Mouse (Mus musculus): ENCODE measurements at regions not wholly inside any gene's neighbourhood (a gene's known extent, or its start where the extent isn't known, plus 50 kb on each side); places are given as distances from the start of the nearest gene placed in this dataset.

GRCm38 (mm10) chr2:30719611-30720290, 83.7 kb downstream of the 1700001O22Rik start:
- ATAC-seq (ENCODE audit: low FRiP score): no peak
- peak; percentile 39 for DNase-seq (ENCODE audit: low spot score)
- peak overlapping the region; percentile 95 for H3K27ac ChIP-seq (ENCODE audit: low read depth, low read length)
- no peaks in the 10 kb centered on the region for H3K36me3 ChIP-seq (ENCODE audit: insufficient read depth, low read length)
- peak; percentile 16; the same call in 1 of the 2 replicates for TF ChIP-seq CTCF (IDR thresholded peaks at IDR 0.05)
- WGBS: 15% methylated on average over 8 of the region's 8 CpGs
- no peaks in the 10 kb centered on the region for H3K9me3 ChIP-seq (ENCODE audit: low read length)
- H3K4me3 ChIP-seq (ENCODE audit: low read depth, low read length): no peak overlapping the region
- peak overlapping the region; percentile 56 for H3K9ac ChIP-seq (replicated peaks; ENCODE audit: low read length, poor library complexity, severe bottlenecking)
- no peaks in the 10 kb centered on the region for H3K27me3 ChIP-seq (ENCODE audit: insufficient read depth, low read length)
- peak overlapping the region; percentile 51 for H3K4me2 ChIP-seq (ENCODE audit: low read depth, low read length, poor library complexity, severe bottlenecking)
- peaks cover 52% of the 10 kb centered on the region for H3K4me1 ChIP-seq (ENCODE audit: insufficient read depth, low read length)

DNA sequence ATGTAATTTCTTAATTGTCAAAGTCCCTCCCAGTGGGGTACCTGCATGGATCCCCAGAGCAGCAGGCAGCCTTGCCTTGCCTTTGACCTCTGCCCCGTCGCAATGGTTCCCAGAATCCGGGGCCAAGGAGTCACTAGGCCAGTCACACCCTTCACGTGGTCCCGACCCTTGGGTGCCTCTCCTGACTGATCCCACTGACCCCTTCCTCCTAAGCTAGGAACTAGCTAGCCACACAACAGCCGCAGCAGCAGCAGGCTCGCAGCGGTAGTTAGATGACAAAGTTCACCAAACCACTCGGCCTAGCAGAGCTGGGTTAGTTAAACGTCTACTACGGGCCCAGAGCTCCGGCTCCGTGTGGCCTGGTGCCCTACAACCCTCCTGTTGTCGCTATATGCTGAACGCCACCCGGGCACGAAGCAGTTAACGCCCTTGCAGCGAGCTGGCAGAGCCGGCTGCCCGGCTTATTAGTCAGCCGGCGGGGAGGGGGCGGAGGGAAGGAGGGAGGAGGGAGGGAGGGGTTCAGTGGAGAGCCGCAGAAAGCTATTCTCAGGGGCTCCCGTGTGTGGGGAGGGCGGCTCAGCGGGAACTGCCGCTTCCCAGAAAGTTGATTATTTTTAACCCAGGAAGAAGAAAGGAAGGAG, 84.6 kb downstream of the 1700001O22Rik start:
- 1% methylated on average over 28 of the region's 29 CpGs for WGBS
- no peak for TF ChIP-seq CTCF (IDR thresholded peaks at IDR 0.05)

DNA sequence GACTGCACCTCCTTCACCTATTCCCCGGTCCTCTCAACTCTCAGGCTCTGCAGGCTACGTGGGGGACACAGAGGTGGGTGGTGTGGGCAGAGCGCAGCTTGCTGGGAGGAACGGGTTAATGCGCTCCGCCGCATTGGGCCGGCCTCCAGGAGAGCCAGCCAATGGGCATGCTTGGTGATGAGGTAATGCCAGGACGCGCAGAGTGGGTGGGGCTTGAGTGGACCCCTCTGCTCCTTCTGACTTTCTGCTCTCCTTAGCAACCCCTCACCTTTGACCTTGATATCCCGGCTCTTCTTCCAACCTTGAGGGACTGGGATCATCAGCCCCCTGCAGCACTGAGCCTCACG, 85.2 kb downstream of the 1700001O22Rik start:
- no peaks in the 10 kb centered on the region for H3K27me3 ChIP-seq (ENCODE audit: insufficient read depth, low read length)
- peak overlapping the region; percentile 95 for H3K27ac ChIP-seq (ENCODE audit: low read depth, low read length)
- no peaks in the 10 kb centered on the region for H3K9me3 ChIP-seq (ENCODE audit: low read length)
- H3K9ac ChIP-seq (replicated peaks; ENCODE audit: low read length, poor library complexity, severe bottlenecking): peak overlapping the region; percentile 60; the same call in 1 of the 2 replicates
- H3K4me3 ChIP-seq (ENCODE audit: low read depth, low read length): no peak overlapping the region
- DNase-seq (ENCODE audit: low spot score) (peak; percentile 95), ATAC-seq (ENCODE audit: low FRiP score) (peak; percentile 85)
- peaks cover 49% of the 10 kb centered on the region for H3K4me1 ChIP-seq (ENCODE audit: insufficient read depth, low read length)
- peak overlapping the region; percentile 51 for H3K4me2 ChIP-seq (ENCODE audit: low read depth, low read length, poor library complexity, severe bottlenecking)
- WGBS: under 1% methylated on average over 12 of the region's 12 CpGs
- H3K36me3 ChIP-seq (ENCODE audit: insufficient read depth, low read length): no peaks in the 10 kb centered on the region
- TF ChIP-seq CTCF (IDR thresholded peaks at IDR 0.05): no peak

More for the DNA sequence above, 84.6 kb downstream of the 1700001O22Rik start:
- H3K4me2 ChIP-seq (ENCODE audit: low read depth, low read length, poor library complexity, severe bottlenecking): peak overlapping the region; percentile 51
- H3K36me3 ChIP-seq (ENCODE audit: insufficient read depth, low read length): no peaks in the 10 kb centered on the region
- H3K9ac ChIP-seq (replicated peaks; ENCODE audit: low read length, poor library complexity, severe bottlenecking): peak overlapping the region; percentile 60
- H3K27ac ChIP-seq (ENCODE audit: low read depth, low read length): peak overlapping the region; percentile 95
- no peak overlapping the region for H3K4me3 ChIP-seq (ENCODE audit: low read depth, low read length)
- no peaks in the 10 kb centered on the region for H3K9me3 ChIP-seq (ENCODE audit: low read length)
- DNase-seq (ENCODE audit: low spot score) (peak; percentile 95), ATAC-seq (ENCODE audit: low FRiP score) (peak; percentile 53)
- H3K27me3 ChIP-seq (ENCODE audit: insufficient read depth, low read length): no peaks in the 10 kb centered on the region
- H3K4me1 ChIP-seq (ENCODE audit: insufficient read depth, low read length): peaks cover 52% of the 10 kb centered on the region

DNA sequence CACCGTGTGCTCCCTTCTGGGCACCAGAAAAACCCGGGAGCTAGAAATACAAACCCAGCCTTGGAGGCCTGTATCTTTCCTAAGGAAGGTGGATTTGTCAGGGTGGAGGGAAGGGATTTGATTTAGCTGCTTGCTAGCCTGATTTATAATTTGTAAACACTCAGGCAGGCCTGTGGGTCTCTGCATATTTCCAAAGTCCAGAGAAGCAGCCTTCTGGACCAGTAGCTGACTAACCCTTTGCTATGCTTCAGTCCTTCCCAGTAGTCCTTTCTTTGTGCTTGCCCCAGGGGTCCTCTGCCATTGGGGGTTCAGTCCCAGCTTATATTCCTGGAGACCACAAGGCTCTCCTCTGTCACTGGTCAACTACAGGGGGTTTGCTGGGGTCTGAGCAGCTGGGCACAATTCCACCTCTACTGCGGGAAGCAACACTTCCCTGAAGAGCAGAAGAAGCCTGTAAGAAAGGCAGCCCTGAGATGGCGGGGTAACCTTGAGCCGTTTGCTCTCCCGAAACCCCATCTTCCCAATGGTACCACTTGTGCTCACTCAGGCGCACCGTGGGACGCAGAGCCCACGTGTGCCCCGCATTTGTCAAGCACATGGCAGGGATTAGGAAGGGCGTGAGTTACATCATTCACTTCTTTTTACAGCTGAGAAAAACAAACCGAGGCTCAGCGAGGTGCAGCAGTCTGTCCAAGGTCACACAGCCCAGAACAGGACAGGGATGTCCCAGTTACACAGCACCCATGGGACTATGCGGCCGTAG, 85.7 kb downstream of the 1700001O22Rik start:
- Histone ChIP-seq H3K36me3 (ENCODE audit: insufficient read depth, low read length) (no peaks in the 10 kb centered on the region), H3K4me1 (ENCODE audit: insufficient read depth, low read length) (peaks cover 49% of the 10 kb centered on the region), H3K9ac (replicated peaks; ENCODE audit: low read length, poor library complexity, severe bottlenecking) (peak overlapping the region; percentile 36; the same call in 1 of the 2 replicates), H3K27ac (ENCODE audit: low read depth, low read length) (peak overlapping the region; percentile 95), H3K9me3 (ENCODE audit: low read length) (no peaks in the 10 kb centered on the region), H3K4me3 (ENCODE audit: low read depth, low read length) (no peak overlapping the region), H3K27me3 (ENCODE audit: insufficient read depth, low read length) (no peaks in the 10 kb centered on the region), H3K4me2 (ENCODE audit: low read depth, low read length, poor library complexity, severe bottlenecking) (peak overlapping the region; percentile 51; the same call in 1 of the 2 replicates)
- WGBS: 7% methylated on average over 16 of the region's 16 CpGs
- ATAC-seq (ENCODE audit: low FRiP score): no peak; the same call in 1 of the 2 replicates
- peak; percentile 17 for DNase-seq (ENCODE audit: low spot score)
- TF ChIP-seq CTCF (IDR thresholded peaks at IDR 0.05): no peak

DNA sequence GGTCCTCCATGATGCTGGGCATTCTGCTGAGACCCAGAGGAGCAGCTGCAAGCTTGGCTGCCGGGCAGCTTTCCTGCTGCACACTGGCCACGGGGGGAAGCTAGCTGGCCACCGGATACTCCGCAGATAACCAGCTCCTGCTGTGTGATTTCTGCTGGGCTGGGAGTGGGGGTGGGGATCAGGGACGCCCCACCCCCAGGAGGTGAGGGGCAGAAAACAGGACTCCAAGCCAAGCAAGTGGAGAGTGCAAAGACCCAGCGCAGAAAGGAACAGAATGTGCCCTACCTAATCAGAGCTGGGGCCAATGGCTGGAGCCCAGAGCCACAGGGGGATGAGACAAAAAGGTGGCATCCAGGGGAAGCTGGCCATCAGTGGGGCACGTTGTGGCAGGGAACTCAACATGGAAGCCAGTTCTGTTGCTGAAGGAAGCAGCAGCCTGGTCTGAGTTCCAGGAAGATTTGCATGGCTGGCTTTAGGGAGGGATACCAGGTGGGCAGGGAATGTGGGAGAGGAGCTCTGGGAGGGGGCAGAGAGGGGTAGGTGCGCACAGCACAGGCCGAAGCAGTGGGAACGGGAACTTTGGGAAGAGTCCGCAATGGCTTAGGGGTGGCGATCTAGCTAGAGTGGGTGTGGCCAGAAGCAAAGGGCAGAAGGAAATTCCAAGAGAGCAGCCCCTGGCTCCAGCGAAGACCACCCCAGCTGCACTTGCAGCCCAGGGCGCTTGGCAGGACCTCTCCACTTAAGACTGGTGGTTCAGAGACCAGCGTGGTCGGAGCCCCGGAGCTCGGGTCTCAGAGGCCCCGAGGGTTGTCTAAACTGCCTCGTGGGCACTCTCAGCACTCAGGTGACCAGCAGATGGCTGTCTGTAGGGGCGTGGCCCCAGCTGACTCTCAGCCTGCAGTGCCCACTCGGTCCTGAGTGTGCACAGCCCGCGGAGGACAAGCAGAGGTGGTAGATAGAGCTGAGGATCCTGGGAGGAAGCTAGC, 86.6 kb downstream of the 1700001O22Rik start:
- DNase-seq (ENCODE audit: low spot score) (peak; percentile 39), ATAC-seq (ENCODE audit: low FRiP score) (no peak)
- no peaks in the 10 kb centered on the region for H3K36me3 ChIP-seq (ENCODE audit: insufficient read depth, low read length)
- H3K9ac ChIP-seq (replicated peaks; ENCODE audit: low read length, poor library complexity, severe bottlenecking): peak overlapping the region; percentile 36; the same call in 1 of the 2 replicates
- H3K4me3 ChIP-seq (ENCODE audit: low read depth, low read length): no peak overlapping the region
- H3K27me3 ChIP-seq (ENCODE audit: insufficient read depth, low read length): no peaks in the 10 kb centered on the region
- peak; percentile 17 for TF ChIP-seq CTCF (IDR thresholded peaks at IDR 0.05)
- peak overlapping the region; percentile 2; the same call in 1 of the 2 replicates for H3K4me2 ChIP-seq (ENCODE audit: low read depth, low read length, poor library complexity, severe bottlenecking)
- H3K4me1 ChIP-seq (ENCODE audit: insufficient read depth, low read length): peaks cover 46% of the 10 kb centered on the region
- no peaks in the 10 kb centered on the region for H3K9me3 ChIP-seq (ENCODE audit: low read length)
- peak overlapping the region; percentile 95 for H3K27ac ChIP-seq (ENCODE audit: low read depth, low read length)
- 4% methylated on average over 24 of the region's 24 CpGs for WGBS

Data from midbrain, postnatal 0 days (tissue).